Mouse (Mus musculus) kidney, adult 18-20 months (tissue): ENCODE results near the gene Arrb2.
A peak's percentile ranks its signal among the peaks of the same experiment; 100 is the strongest.
"Not testable (repeated sequence)": the region's sequence is repeated elsewhere in the genome, so short reads cannot be mapped to it uniquely, and the experiment has no call there.

Source experiments
- DNase-seq: peaks from one replicate; pipeline ENCODE4 v3.0.0; 2021

Arrb2 gene

GRCm38 (mm10) chr11:70447373-70447772 lies 14.9 kb downstream of the Arrb2 start:
- no peak for DNase-seq

- DNase-seq, result no peak
Measured at GRCm38 (mm10) chr11:70450926-70451325, 18.5 kb downstream of the Arrb2 start.

- DNase-seq, result peak; percentile 98
Measured at GRCm38 (mm10) chr11:70451797-70452498, 19.5 kb downstream of the Arrb2 start, which contains the start of gene Med11. Gene Med11, plus strand, starts transcription at chr11:70451919.

GRCm38 (mm10) chr11:70453261-70454044 lies 21.0 kb downstream of the Arrb2 start:
- peak; percentile 23 for DNase-seq

- peak; percentile 31 for DNase-seq
Measured at GRCm38 (mm10) chr11:70458688-70459600, 26.5 kb downstream of the Arrb2 start, which contains the start of gene Zmynd15. Gene Zmynd15, plus strand, starts transcription at chr11:70459433.

- peak; percentile 74 for DNase-seq
Measured at GRCm38 (mm10) chr11:70459601-70460101, 27.2 kb downstream of the Arrb2 start, which contains the start of gene Cxcl16. Gene Cxcl16, minus strand, starts transcription at chr11:70459984.

- no peak for DNase-seq
Measured at GRCm38 (mm10) chr11:70463970-70464369, 31.5 kb downstream of the Arrb2 start.

GRCm38 (mm10) chr11:70465211-70465610 lies 32.8 kb downstream of the Arrb2 start:
- no peak for DNase-seq

- DNase-seq, result peak; percentile 54
Measured at GRCm38 (mm10) chr11:70465824-70466223, 33.4 kb downstream of the Arrb2 start.

- DNase-seq, result no peak
Measured at GRCm38 (mm10) chr11:70467902-70468619, 35.6 kb downstream of the Arrb2 start.

GRCm38 (mm10) chr11:70469764-70470163 lies 37.3 kb downstream of the Arrb2 start:
- DNase-seq, result no peak

GRCm38 (mm10) chr11:70472716-70473115 lies 40.3 kb downstream of the Arrb2 start:
- peak; percentile 43 for DNase-seq

- not testable (repeated sequence) for DNase-seq
Measured at GRCm38 (mm10) chr11:70473291-70473690, 40.9 kb downstream of the Arrb2 start.

- DNase-seq, result peak; percentile 42
Measured at GRCm38 (mm10) chr11:70474872-70475534, 42.6 kb downstream of the Arrb2 start.

GRCm38 (mm10) chr11:70485498-70485897 lies 53.1 kb downstream of the Arrb2 start:
- no peak for DNase-seq

- no peak for DNase-seq
Measured at GRCm38 (mm10) chr11:70487816-70488215, 55.4 kb downstream of the Arrb2 start.

GRCm38 (mm10) chr11:70489138-70489537 lies 56.7 kb downstream of the Arrb2 start:
- DNase-seq, result no peak

GRCm38 (mm10) chr11:70489684-70490083 lies 57.2 kb downstream of the Arrb2 start:
- no peak for DNase-seq
